Mouse (Mus musculus) intestine, embryonic 14.5 days (tissue): ENCODE data around the gene Ostf1. TPM values are rescaled to one million over a fixed set of nuclear protein-coding genes. Genes with fewer than 3 reads are reported as not detected.
"Not testable (repeated sequence)": the region's sequence is repeated elsewhere in the genome, so short reads cannot be mapped to it uniquely, and the experiment has no call there.

ENCODE experiments used
- ATAC-seq: fragments of 200-750 bp; cut with Nextera tagmentation; replicated peaks from 2 replicates; pipeline ENCODE4 v1.8.0; 2017; ENCODE audit warnings: low read depth, moderate number of reproducible peaks, moderate TSS enrichment, moderate library complexity; ENCODE audit not compliant: low FRiP score, low TSS enrichment
- DNase-seq: peaks from one replicate; pipeline ENCODE4 v3.0.0-alpha.2; 2018; ENCODE audit warnings: low spot score
- H3K27ac ChIP-seq: fragments of 300-500 bp; sonication (generic); 2 replicates; pipeline ENCODE4 v1.5.1; 2014; ENCODE audit warnings: low read depth, mild to moderate bottlenecking, control low read depth
- H3K27me3 ChIP-seq: fragments of 300-500 bp; sonication (generic); replicated peaks from 2 replicates; pipeline ENCODE4 v1.6.1; 2014; ENCODE audit warnings: low read length, control low read depth; ENCODE audit not compliant: control insufficient read depth, insufficient read depth
- H3K36me3 ChIP-seq: fragments of 300-500 bp; sonication (generic); 2 replicates; pipeline ENCODE4 v1.6.1; 2014; ENCODE audit warnings: low read length, control low read depth; ENCODE audit not compliant: control insufficient read depth, insufficient read depth
- H3K4me1 ChIP-seq: fragments of 300-500 bp; sonication (generic); replicated peaks from 2 replicates; pipeline ENCODE4 v1.6.1; 2014; ENCODE audit warnings: low read length, control low read depth, mixed read lengths; ENCODE audit not compliant: control insufficient read depth, insufficient read depth
- H3K4me2 ChIP-seq: fragments of 300-500 bp; sonication (generic); 2 replicates; pipeline ENCODE4 v1.6.1; 2014; ENCODE audit warnings: low read length
- H3K4me3 ChIP-seq: fragments of 300-500 bp; sonication (generic); 2 replicates; pipeline ENCODE4 v1.5.1; 2014; ENCODE audit warnings: low read depth, low read length, control low read depth, mixed read lengths
- H3K9ac ChIP-seq: fragments of 300-500 bp; sonication (generic); 2 replicates; pipeline ENCODE4 v1.6.1; 2014; ENCODE audit warnings: mild to moderate bottlenecking, low read length
- H3K9me3 ChIP-seq: fragments of 300-500 bp; sonication (generic); 2 replicates; pipeline ENCODE4 v1.6.1; 2016; ENCODE audit warnings: low read length, control low read depth; ENCODE audit not compliant: control insufficient read depth
- WGBS: fragments of 180-500 bp; shearing (Covaris S2); extraction: QIAGEN DNeasy Blood & Tissue Kit; methylation state at CpG from one replicate; pipeline ENCODE4 v1.1.7; 2014; 5-methylcytosine and 5-hydroxymethylcytosine counted together
- polyA plus RNA-seq: library from polyadenylated mRNA; unstranded; fragments of >200 nt; fragmentation: Nextera tagmentation; extraction: Ambion mirVana; gene quantifications from 2 replicates; pipeline ENCODE4 v1.2.1, GENCODE M21; 2014

Gene Ostf1
- polyA plus RNA-seq, 1 experiment from 2014 or later, result 68.9 TPM

DNA sequence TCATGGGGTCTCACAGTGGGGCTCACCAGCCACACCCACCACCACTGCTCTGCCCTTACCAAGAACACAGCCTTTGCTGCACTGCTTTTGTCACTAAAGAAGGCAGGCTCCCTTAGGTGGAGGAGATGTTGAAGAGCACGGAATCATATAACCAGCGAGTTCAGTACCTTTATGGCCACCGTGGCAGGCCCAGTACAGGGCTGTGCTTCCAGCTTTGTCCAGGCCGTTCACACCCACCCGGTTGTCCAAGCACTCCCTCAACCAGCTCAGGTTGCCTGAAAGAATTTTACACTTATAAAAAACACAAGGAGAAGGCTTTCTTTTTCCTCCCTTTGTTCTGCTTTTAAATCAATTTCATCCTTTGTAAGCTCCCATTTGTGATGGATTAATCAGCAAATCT lies 41.4 kb downstream of the Ostf1 start:
- Histone ChIP-seq H3K27ac (no peak overlapping the region), H3K9me3 (no peaks in the 10 kb centered on the region), H3K9ac (no peak overlapping the region), H3K27me3 (no peaks in the 10 kb centered on the region), H3K36me3 (no peaks in the 10 kb centered on the region), H3K4me2 (no peak overlapping the region), H3K4me1 (no peaks in the 10 kb centered on the region; the same call in 1 of the 2 replicates), H3K4me3 (no peak overlapping the region)
- DNase-seq (no peak), ATAC-seq (no peak)
- WGBS, result 80% methylated on average over 5 of the region's 5 CpGs

DNA sequence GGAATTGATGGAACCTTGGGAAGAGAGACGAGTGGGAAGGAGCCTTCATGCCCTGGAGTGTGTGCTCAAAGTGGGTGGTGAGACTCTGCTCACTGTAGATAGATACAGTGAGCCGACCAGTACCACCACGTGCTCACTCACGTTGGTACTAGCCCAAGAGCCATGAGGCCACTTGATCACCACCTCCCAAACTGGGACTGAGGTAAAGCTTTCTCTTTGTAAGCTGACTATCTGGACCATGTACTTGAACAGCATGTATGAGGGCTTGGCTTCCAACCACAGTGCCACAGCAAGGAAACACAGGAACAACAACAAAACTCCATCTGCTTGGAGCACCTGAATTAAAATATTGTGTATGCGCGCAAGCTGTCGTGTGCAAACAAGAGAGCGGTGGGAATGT lies 42.3 kb downstream of the Ostf1 start:
- H3K9me3 ChIP-seq, result no peaks in the 10 kb centered on the region
- no peak overlapping the region for H3K9ac ChIP-seq
- no peaks in the 10 kb centered on the region for H3K27me3 ChIP-seq
- ATAC-seq (no peak), DNase-seq (no peak)
- no peaks in the 10 kb centered on the region; the same call in 1 of the 2 replicates for H3K4me1 ChIP-seq
- H3K4me2 ChIP-seq, result no peak overlapping the region
- WGBS, result 88% methylated on average over 8 of the region's 8 CpGs
- peaks cover 3% of the 10 kb centered on the region; the same call in 1 of the 2 replicates for H3K36me3 ChIP-seq
- no peak overlapping the region for H3K4me3 ChIP-seq
- no peak overlapping the region for H3K27ac ChIP-seq

DNA sequence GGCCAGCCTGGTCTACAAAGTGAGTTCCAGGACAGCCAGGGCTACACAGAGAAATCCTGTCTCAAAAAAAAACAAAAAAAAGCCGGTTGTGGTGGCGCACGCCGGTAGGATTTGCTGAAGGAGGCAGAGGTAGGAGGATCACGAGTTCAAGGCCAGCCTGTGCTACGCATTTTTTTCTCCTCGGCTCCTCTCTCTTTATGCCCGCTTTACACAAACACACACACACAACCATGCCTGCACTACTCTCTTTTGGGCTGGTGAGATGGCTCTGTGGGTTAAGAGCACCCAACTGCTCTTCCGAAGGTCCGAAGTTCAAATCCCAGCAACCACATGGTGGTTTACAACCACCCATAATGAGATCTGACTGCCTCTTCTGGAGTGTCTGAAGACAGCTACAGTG lies 42.8 kb downstream of the Ostf1 start:
- not testable (repeated sequence) for H3K4me2 ChIP-seq, H3K9me3 ChIP-seq, DNase-seq, H3K27me3 ChIP-seq, H3K36me3 ChIP-seq, H3K9ac ChIP-seq, H3K4me3 ChIP-seq, ATAC-seq, H3K27ac ChIP-seq, H3K4me1 ChIP-seq
- WGBS, result 96% methylated on average over 10 of the region's 10 CpGs

DNA sequence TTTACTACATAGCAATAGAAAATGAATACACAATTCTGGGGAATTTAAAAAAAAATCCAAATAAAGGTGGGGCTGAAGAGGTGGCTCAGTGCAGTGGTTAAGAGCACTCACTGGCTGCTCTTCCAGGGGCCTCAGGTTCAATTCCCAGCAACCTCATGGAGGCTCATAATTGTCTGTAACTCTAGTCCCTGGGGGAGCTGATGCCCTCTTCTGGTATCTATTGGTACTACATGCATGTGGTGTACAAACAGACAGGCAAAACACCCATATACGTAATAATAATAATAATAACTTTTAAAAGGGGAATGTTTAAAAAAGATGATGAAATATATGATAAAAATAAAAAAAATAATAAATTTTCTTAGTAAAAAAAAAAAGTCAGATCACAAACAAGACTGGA lies 43.4 kb downstream of the Ostf1 start:
- DNase-seq (no peak), ATAC-seq (no peak)
- no peaks in the 10 kb centered on the region for H3K9me3 ChIP-seq
- 96% methylated on average over 1 of the region's 1 CpGs for WGBS
- H3K4me3 ChIP-seq, result no peak overlapping the region
- H3K9ac ChIP-seq, result no peak overlapping the region
- peaks cover 5% of the 10 kb centered on the region; the same call in 1 of the 2 replicates for H3K36me3 ChIP-seq
- no peaks in the 10 kb centered on the region for H3K27me3 ChIP-seq
- H3K4me1 ChIP-seq, result no peaks in the 10 kb centered on the region; the same call in 1 of the 2 replicates
- no peak overlapping the region for H3K27ac ChIP-seq
- H3K4me2 ChIP-seq, result no peak overlapping the region

DNA sequence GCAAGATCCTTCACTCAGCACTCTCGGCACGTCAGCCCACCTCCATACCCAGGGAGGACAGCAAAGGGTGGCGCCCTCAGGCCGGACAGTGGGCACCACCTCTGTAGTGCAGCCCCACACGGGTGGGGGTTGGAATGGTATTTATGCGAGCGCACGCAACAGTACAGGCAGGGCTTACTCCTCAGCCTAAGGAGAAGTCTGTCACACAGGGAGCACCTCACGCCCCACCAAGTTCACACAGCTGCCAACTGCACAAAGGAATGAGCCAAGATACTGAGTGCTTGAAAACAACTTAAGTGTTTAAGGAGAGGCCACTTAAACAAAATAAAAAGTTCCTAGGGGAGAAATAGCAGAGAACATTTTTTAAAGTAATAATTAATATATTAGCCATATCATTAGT lies 44.5 kb downstream of the Ostf1 start:
- H3K27me3 ChIP-seq, result no peaks in the 10 kb centered on the region
- no peak overlapping the region for H3K27ac ChIP-seq
- WGBS, result 91% methylated on average over 9 of the region's 9 CpGs

DNA sequence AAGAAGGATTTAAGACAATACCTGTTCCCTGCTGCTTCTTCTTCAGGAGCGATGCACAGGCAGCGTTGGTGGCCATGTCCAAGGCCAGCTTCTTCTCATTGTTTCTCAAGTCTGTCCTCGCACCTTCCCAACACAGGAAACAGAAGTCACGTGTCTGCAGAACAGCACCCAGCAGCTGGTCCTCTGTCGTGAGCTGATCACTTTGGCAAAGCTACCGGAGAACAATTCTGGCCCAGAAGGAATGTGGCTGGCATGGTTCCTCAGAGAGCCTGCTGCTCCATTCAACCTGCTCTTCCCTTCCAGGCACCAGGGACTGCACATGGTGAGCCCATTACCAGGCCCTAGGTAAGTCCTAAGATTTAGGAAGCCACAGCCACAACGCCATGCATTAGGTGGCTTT lies 47.0 kb downstream of the Ostf1 start:
- H3K4me1 ChIP-seq, result no peaks in the 10 kb centered on the region
- H3K27me3 ChIP-seq, result no peaks in the 10 kb centered on the region
- DNase-seq (no peak), ATAC-seq (no peak)
- no peak overlapping the region for H3K9ac ChIP-seq
- H3K4me2 ChIP-seq, result no peak overlapping the region
- H3K36me3 ChIP-seq, result peaks cover 5% of the 10 kb centered on the region; the same call in 1 of the 2 replicates
- no peak overlapping the region for H3K27ac ChIP-seq
- no peaks in the 10 kb centered on the region for H3K9me3 ChIP-seq
- 92% methylated on average over 7 of the region's 7 CpGs for WGBS
- H3K4me3 ChIP-seq, result no peak overlapping the region

More for the DNA sequence above, 44.5 kb downstream of the Ostf1 start:
- H3K36me3 ChIP-seq, result peaks cover 5% of the 10 kb centered on the region; the same call in 1 of the 2 replicates
- no peak overlapping the region for H3K9ac ChIP-seq
- no peaks in the 10 kb centered on the region for H3K9me3 ChIP-seq
- ATAC-seq (no peak), DNase-seq (no peak)
- H3K4me2 ChIP-seq, result no peak overlapping the region
- H3K4me3 ChIP-seq, result no peak overlapping the region
- H3K4me1 ChIP-seq, result no peaks in the 10 kb centered on the region

DNA sequence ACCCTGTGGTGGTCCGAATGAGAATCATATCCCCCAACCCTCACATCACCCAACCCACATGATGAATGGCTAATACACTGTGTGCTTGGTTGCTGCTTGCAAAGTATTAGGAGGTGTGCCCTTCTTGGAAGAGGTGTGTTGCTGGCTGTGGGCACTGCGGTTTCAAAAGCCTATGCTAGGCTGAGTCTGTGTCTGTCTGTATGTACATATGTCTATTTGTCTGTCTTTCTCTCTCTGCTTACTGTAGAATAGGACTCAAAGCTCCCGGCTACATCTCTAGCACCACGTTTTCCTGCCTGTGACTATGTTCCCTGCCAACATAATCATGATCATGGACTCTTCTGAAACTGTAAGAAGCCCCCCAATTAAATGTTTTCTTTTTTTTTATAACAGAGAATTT lies 47.9 kb downstream of the Ostf1 start:
- ATAC-seq (no peak), DNase-seq (no peak)
- WGBS, result 96% methylated on average over 4 of the region's 4 CpGs
- Histone ChIP-seq H3K4me1 (peaks cover under 1% of the 10 kb centered on the region; the same call in 1 of the 2 replicates), H3K27ac (no peak overlapping the region), H3K4me3 (no peak overlapping the region), H3K36me3 (peaks cover 5% of the 10 kb centered on the region; the same call in 1 of the 2 replicates), H3K4me2 (no peak overlapping the region), H3K9ac (no peak overlapping the region), H3K9me3 (no peaks in the 10 kb centered on the region), H3K27me3 (no peaks in the 10 kb centered on the region)

DNA sequence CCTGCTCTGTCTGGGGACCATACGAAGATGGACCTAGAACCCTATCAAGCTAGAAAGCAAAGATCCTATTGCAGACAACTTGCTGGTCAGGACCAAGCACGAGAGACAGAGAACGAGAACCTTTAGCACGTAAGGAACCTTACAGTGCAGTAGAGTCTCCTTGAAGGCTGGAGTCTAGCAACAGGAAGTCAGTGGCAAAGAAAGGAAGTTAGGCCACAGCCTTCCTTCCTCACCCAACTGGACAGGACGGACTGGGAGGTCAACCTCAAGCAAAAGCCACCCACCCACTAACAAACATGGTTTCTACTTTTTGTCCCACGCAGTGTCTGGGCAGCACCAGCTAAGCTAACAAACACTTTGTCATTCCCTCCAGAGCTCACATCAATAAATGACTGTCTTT lies 48.7 kb downstream of the Ostf1 start:
- H3K9me3 ChIP-seq, result no peaks in the 10 kb centered on the region
- DNase-seq, result no peak
- H3K36me3 ChIP-seq, result peaks cover 5% of the 10 kb centered on the region; the same call in 1 of the 2 replicates
- no peak overlapping the region for H3K9ac ChIP-seq
- H3K4me1 ChIP-seq, result peaks cover 9% of the 10 kb centered on the region; the same call in 1 of the 2 replicates
- no peak overlapping the region for H3K27ac ChIP-seq
- H3K27me3 ChIP-seq, result no peaks in the 10 kb centered on the region
- H3K4me2 ChIP-seq, result no peak overlapping the region
- no peak for ATAC-seq
- WGBS, result 84% methylated on average over 6 of the region's 6 CpGs
- no peak overlapping the region for H3K4me3 ChIP-seq

DNA sequence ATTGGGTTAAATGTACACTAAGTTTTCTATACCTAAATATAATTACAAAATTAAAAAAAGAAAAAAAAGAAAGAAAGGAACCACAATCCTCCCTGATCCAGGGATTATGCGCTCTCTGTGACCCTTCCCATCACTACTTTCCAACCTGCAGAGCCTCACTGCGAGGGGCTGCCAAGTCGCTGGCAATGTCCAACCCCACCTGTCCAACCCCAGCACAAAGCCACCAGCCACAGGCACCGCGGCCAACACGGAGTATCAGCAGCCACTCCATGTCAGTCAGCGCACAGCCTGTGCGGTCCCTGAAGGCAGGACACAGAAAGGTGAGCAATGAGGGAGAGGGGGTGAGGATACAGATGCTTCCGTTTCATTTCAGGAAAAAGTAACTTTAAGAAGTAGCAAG lies 49.4 kb downstream of the Ostf1 start:
- 89% methylated on average over 9 of the region's 9 CpGs for WGBS
- peaks cover 11% of the 10 kb centered on the region; the same call in 1 of the 2 replicates for H3K4me1 ChIP-seq
- H3K9me3 ChIP-seq, result no peaks in the 10 kb centered on the region
- H3K4me2 ChIP-seq, result no peak overlapping the region
- no peak overlapping the region for H3K4me3 ChIP-seq
- DNase-seq (peak; percentile 35), ATAC-seq (no peak)
- H3K36me3 ChIP-seq, result peaks cover 5% of the 10 kb centered on the region; the same call in 1 of the 2 replicates
- H3K27ac ChIP-seq, result no peak overlapping the region
- H3K9ac ChIP-seq, result no peak overlapping the region
- no peaks in the 10 kb centered on the region for H3K27me3 ChIP-seq
